Mouse (Mus musculus) erythroid progenitor cell, adult 5-6 weeks (primary cell): Measurements from ENCODE around the gene Tagln. TPM values are rescaled to one million over a fixed set of nuclear protein-coding genes. Genes with fewer than 3 reads are reported as not detected.
A peak's percentile ranks its signal among the peaks of the same experiment; 100 is the strongest.

ENCODE experiments used
- ATAC-seq: replicated peaks from 2 replicates; pipeline ENCODE4 v1.8.0; 2016; ENCODE audit warnings: moderate number of reproducible peaks, mild to moderate bottlenecking, moderate TSS enrichment, inconsistent platforms; ENCODE audit not compliant: poor library complexity, low FRiP score, severe bottlenecking
- total RNA-seq, 2 experiments: library from RNA; stranded (forward) in 1 of 2; stranded (reverse) in 1 of 2; fragments of 150-400 nt in 1 of 2; fragments of 186-747, 209-891 nt in 1 of 2; gene quantifications; 2 replicates each; pipeline versions ENCODE4 v1.2.3 to v1.2.4; 2015 to 2017; ENCODE audit warnings: low replicate concordance in 2 of 2

Gene Tagln
- total RNA-seq (2015; ENCODE audit: low replicate concordance) (not detected in 2 replicates), total RNA-seq (2017; ENCODE audit: low replicate concordance) (not detected in 2 replicates)

- no peak for ATAC-seq
Measured at GRCm38 (mm10) chr9:45935628-45936210, at the start of gene Tagln. Gene Tagln, minus strand, starts transcription at chr9:45936058.

- peak; percentile 37 for ATAC-seq
Measured at GRCm38 (mm10) chr9:45985229-45985567, 49.3 kb upstream of the Tagln start.

- peak; percentile 88 for ATAC-seq
Measured at GRCm38 (mm10) chr9:45984409-45985228, 48.8 kb upstream of the Tagln start.

DNA sequence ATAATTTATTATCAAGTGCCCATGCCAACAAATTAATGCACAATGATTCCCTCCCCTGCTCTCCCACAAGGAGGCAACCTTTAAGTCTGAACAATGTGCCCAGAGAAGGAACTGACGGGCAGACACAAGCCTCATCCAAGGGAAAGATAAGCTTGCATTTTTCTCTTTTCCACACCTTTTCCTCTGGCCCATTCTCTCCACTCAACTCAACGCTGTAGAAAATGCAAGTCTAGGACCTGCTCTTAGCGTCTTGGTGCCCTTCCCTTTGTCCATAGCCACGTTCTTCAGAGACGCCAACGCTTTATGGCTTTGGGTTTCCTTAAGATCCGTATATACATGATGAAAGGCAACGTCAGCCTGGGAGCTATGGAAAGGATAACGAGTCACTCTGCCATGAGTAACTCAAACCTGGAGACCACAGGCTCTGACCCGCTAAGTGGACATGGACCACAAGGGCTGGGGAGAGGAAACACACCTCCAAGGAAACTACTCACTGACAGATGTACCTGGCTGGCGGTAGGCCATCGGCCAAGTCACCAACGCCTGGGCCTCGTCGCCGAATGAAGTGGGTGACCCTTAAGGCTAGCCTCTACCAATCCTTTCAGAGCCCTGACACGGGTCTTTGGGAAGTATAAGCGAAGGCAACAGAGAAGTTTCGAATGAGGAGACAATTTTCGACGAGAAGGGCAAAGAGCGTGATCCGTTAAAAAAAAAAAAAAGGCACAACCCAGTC lies 48.0 kb upstream of the Tagln start:
- peak; percentile 47 for ATAC-seq

- no peak for ATAC-seq
Measured at GRCm38 (mm10) chr9:45981331-45981730, 45.5 kb upstream of the Tagln start.

GRCm38 (mm10) chr9:45980611-45981010 lies 44.8 kb upstream of the Tagln start:
- ATAC-seq = no peak

GRCm38 (mm10) chr9:45979778-45980177 lies 43.9 kb upstream of the Tagln start:
- peak; percentile 45 for ATAC-seq

GRCm38 (mm10) chr9:45976884-45977283 lies 41.0 kb upstream of the Tagln start:
- ATAC-seq = no peak

DNA sequence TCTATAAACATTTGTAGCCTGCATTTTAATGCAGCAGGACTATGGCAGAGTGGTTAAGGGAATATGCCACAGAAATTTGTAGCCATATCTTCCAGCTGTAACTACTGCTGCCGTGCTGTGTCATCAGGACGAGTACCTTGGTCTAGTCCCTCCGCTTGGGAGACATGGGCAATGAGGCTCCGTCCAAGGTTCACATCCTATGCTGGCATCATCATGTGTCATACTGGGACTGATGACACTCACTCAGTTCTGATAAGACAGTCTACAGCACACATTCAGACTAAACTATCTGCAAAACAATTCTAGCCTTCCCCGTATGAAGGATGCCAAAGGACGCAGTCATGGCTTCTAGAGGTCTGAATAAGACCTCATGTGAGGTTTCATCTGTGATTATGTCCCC lies 27.7 kb upstream of the Tagln start:
- no peak for ATAC-seq

DNA sequence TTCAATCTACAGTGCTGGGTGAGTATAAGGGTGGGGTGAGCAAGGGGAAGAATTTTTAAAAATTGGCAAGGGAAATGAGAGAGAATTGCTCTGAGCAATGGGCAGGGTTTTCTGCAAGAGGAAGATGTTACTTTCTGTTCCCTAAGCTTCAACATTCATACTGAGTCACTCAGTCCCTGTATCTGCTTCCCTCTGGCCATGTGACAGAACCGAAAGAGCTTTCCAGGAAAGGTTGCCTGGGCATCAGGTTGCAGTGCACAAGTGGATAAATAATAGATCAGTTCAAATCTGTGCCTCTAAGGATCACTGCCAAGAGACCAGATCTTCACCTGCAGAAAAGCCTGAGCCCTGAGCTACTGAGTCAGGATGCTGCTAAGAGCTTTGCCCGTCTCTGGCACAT lies 26.0 kb upstream of the Tagln start:
- ATAC-seq = no peak

- no peak for ATAC-seq
Measured at GRCm38 (mm10) chr9:45959661-45960060, 23.8 kb upstream of the Tagln start.

DNA sequence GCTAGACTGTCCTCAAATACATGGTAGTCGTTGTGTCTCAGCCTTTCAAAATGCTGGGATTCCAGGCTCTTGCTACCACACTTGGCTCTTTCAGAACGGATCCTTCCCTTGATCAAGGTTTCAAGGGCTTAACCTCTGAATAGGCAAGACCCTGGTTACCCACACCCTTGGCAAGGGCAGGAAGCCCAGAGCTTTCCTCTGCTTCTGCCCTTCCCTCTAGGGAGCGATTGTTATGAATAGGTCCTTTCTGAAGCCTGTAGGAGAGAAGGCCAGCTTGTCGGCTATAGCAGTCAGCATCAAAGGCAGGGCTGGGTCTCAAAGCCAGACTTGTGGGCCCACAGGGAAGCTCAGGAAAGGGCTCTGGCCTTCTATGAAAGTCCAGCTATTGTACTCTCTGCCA lies 23.0 kb upstream of the Tagln start:
- no peak for ATAC-seq

DNA sequence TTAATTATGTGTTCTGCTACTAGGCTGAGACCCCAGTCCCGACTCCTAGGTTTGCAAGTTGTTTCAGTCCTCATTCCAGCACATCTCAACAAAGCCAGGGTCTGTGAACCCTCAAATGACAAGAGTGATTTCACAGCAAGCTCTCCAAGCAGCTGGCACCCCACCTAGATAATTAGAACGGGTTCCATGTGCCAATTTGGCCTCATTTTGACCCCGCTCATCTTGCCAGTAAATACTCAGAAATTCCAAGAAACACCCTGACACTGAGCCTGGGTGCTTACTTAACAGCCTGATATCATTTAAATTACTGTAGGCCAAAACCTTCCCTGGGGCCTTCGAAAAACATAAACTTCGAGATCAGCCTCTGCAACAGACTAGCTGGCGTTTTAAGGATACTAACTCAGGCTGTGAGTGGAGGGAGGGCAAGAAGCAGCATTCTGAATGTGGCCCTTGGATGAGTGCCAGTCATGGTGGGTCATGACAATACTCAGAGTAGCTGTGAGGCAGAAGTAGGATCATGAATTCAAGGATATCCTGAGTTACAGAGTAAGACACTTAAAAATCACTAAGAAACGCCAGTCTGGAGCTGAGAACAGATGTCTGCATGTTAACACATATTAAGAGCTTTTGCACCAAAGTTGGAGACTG lies 22.3 kb upstream of the Tagln start:
- ATAC-seq = no peak

- peak; percentile 92 for ATAC-seq
Measured at GRCm38 (mm10) chr9:45955107-45955963, 19.5 kb upstream of the Tagln start, which contains the start of gene Sidt2. Gene Sidt2, minus strand, starts transcription at chr9:45955258.

GRCm38 (mm10) chr9:45954294-45955106 lies 18.6 kb upstream of the Tagln start:
- peak; percentile 18; the same call in 1 of the 2 replicates for ATAC-seq

GRCm38 (mm10) chr9:45953511-45954293 lies 17.8 kb upstream of the Tagln start:
- no peak; the same call in 1 of the 2 replicates for ATAC-seq

GRCm38 (mm10) chr9:45952890-45953289 lies 17.0 kb upstream of the Tagln start:
- ATAC-seq = no peak

DNA sequence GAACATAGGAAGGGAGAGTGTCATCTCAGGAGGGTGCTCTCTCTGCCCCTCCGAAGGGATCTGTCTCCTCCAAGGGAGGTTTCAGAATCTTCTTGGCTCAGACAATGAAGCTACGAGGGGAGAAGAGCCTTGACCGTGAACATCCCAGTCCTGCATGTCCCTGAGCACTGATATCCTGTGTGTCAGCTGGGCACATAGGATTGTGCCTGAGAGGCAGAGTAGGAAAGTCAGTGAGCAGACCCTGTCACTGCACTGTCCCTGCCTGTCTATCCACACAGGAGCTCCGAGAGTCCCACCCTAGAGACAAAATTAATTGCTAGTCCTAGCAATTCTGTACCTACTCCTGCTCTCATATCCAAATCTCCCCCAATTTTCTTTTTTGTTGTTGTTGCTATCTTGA lies 16.2 kb upstream of the Tagln start:
- ATAC-seq = no peak
